Mouse (Mus musculus): Measurements from ENCODE around the gene Garnl3. TPM values are rescaled to one million over a fixed set of nuclear protein-coding genes. Genes with fewer than 3 reads are reported as not detected.

Garnl3 gene
- total RNA-seq, 2 experiments from 2014 or later: 30.9 to 39.9 TPM

GRCm38 (mm10) chr2:32968024-32968614 is 163.3 kb downstream of the Garnl3 start:
- no peak for DNase-seq

GRCm38 (mm10) chr2:32966689-32967631 is 164.5 kb downstream of the Garnl3 start:
- DNase-seq: peak; percentile 87 to 89

GRCm38 (mm10) chr2:32966184-32966688 is 165.2 kb downstream of the Garnl3 start:
- DNase-seq: no peak

GRCm38 (mm10) chr2:32965511-32966183 is 165.8 kb downstream of the Garnl3 start:
- DNase-seq: no peak

GRCm38 (mm10) chr2:32964659-32965457 is 166.6 kb downstream of the Garnl3 start:
- DNase-seq: no peak

GRCm38 (mm10) chr2:32963981-32964380 is 167.5 kb downstream of the Garnl3 start:
- no peak for DNase-seq

GRCm38 (mm10) chr2:32963544-32963943 is 167.9 kb downstream of the Garnl3 start:
- DNase-seq: no peak

- no peak for DNase-seq
Measured at GRCm38 (mm10) chr2:32962875-32963220, 168.6 kb downstream of the Garnl3 start.

GRCm38 (mm10) chr2:32962062-32962874 is 169.2 kb downstream of the Garnl3 start:
- no peak for DNase-seq

GRCm38 (mm10) chr2:32961192-32961995 is 170.1 kb downstream of the Garnl3 start, which contains the start of the genes Rpl12 and Lrsam1:
Rpl12 (plus strand) TSS chr2:32961559.
Lrsam1 (minus strand) TSS chr2:32961614.
- peak; percentile 94 for DNase-seq

GRCm38 (mm10) chr2:32960273-32960672 is 171.2 kb downstream of the Garnl3 start:
- no peak for DNase-seq

GRCm38 (mm10) chr2:32957344-32957743 is 174.1 kb downstream of the Garnl3 start:
- DNase-seq: no peak

GRCm38 (mm10) chr2:32954581-32954980 is 176.9 kb downstream of the Garnl3 start:
- DNase-seq: no peak

GRCm38 (mm10) chr2:32947454-32947853 is 184.0 kb downstream of the Garnl3 start:
- DNase-seq: no peak

- DNase-seq: no peak
Measured at GRCm38 (mm10) chr2:32940483-32940882, 191.0 kb downstream of the Garnl3 start.

GRCm38 (mm10) chr2:32939418-32939817 is 192.0 kb downstream of the Garnl3 start:
- no peak for DNase-seq

GRCm38 (mm10) chr2:32938741-32939140 is 192.7 kb downstream of the Garnl3 start:
- no peak for DNase-seq
